Mouse (Mus musculus) midbrain, embryonic 14.5 days (tissue): ENCODE results near the gene Spred3. TPM values are rescaled to one million over a fixed set of nuclear protein-coding genes. Genes with fewer than 3 reads are reported as not detected.

Source experiments
- polyA plus RNA-seq: library from polyadenylated mRNA; unstranded; fragments of >200 nt; fragmentation: Nextera tagmentation; extraction: Ambion mirVana; gene quantifications from 2 replicates; pipeline ENCODE4 v1.2.1, GENCODE M21; 2014

Spred3 gene
- polyA plus RNA-seq, 1 experiment from 2014 or later = 9.4 TPM

Other genes with a start within 250 kb of the Spred3 start
- gene Actn4, start 208.1 kb downstream of the Spred3 start, polyA plus RNA-seq = 102 and 118 TPM in 2 replicates
- 320 and 343 TPM in 2 replicates for gene Eif3k, start 188.5 kb downstream of the Spred3 start, polyA plus RNA-seq
- 5.5 and 10.2 TPM in 2 replicates for gene Map4k1, start 188.4 kb downstream of the Spred3 start, polyA plus RNA-seq
- gene Ryr1, start 45.2 kb downstream of the Spred3 start, polyA plus RNA-seq = 5.2 and 7.8 TPM in 2 replicates
- 0.70 and 0.86 TPM in 2 replicates for gene Rasgrp4, start 35.6 kb downstream of the Spred3 start, polyA plus RNA-seq
- gene Fam98c, start 14.2 kb downstream of the Spred3 start, polyA plus RNA-seq = 17.7 and 21.3 TPM in 2 replicates
- gene Ggn, start 201 bp downstream of the Spred3 start, polyA plus RNA-seq = 0.32 and 0.55 TPM in 2 replicates
- 290 and 302 TPM in 2 replicates for gene Psmd8, start 10.3 kb upstream of the Spred3 start, polyA plus RNA-seq
- gene Catsperg1, start 43.6 kb upstream of the Spred3 start, polyA plus RNA-seq = 3.6 TPM in 2 replicates
- gene Kcnk6, start 62.1 kb upstream of the Spred3 start, polyA plus RNA-seq = 0.54 and 0.85 TPM in 2 replicates
- gene Yif1b, start 67.9 kb upstream of the Spred3 start, polyA plus RNA-seq = 86.6 and 107 TPM in 2 replicates
- 0.29 and 0.57 TPM in 2 replicates for gene 2200002D01Rik, start 78.1 kb upstream of the Spred3 start, polyA plus RNA-seq
- 52.3 and 66.3 TPM in 2 replicates for gene Spint2, start 111.5 kb upstream of the Spred3 start, polyA plus RNA-seq
- 0.94 and 3.9 TPM in 2 replicates for gene Ppp1r14a, start 118.9 kb upstream of the Spred3 start, polyA plus RNA-seq
- 203 and 214 TPM in 2 replicates for gene Dpf1, start 133.5 kb upstream of the Spred3 start, polyA plus RNA-seq